Mouse (Mus musculus) adrenal gland, postnatal 10 days (tissue): ENCODE measurements at regions not wholly inside any gene's neighbourhood (a gene's known extent, or its start where the extent isn't known, plus 50 kb on each side); places are given as distances from the start of the nearest gene placed in this dataset.

Experiments
- DNase-seq: peaks from one replicate; pipeline ENCODE4 v3.0.0; 2021; ENCODE audit warnings: mixed read lengths

DNA sequence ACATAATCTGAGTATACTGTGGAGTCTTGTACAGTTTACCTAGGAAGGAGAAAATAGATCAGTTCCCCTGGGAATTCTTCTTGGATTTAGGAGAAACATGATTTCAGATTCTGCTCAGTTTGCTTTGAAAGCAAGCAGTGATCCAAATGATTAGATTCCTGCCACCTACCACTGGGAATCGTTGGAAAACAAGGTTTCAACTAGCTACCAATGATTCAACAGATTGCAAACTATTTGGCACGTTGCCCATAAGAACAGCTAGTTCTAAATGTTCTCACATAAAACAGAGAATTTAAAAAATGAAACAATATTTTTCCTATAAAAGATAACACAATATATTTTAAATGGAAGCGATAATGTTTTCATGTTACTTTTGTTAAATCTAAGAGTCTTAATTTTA lies 54.8 kb downstream of the G6pd2 start:
- DNase-seq, result peak; percentile 1
